Mouse (Mus musculus) neural tube, embryonic 12.5 days (tissue): ENCODE measurements at regions not wholly inside any gene's neighbourhood (a gene's known extent, or its start where the extent isn't known, plus 50 kb on each side); places are given as distances from the start of the nearest gene placed in this dataset.

ENCODE experiments used
- ATAC-seq: fragments of 200-750 bp; cut with Nextera tagmentation; 2 replicates; pipeline ENCODE4 v1.8.0; 2017; ENCODE audit warnings: low read depth, mild to moderate bottlenecking, moderate TSS enrichment, moderate library complexity; ENCODE audit not compliant: low FRiP score
- H3K27ac ChIP-seq: fragments of 300-500 bp; sonication (generic); 2 replicates; pipeline ENCODE4 v1.5.1; 2016
- H3K27me3 ChIP-seq: fragments of 300-500 bp; sonication (generic); replicated peaks from 2 replicates; pipeline ENCODE4 v1.6.1; 2016; ENCODE audit warnings: mild to moderate bottlenecking
- H3K36me3 ChIP-seq: fragments of 300-500 bp; sonication (generic); 2 replicates; pipeline ENCODE4 v1.6.1; 2016; ENCODE audit warnings: mild to moderate bottlenecking
- H3K4me1 ChIP-seq: fragments of 300-500 bp; sonication (generic); 2 replicates; pipeline ENCODE4 v1.6.1; 2016
- H3K4me2 ChIP-seq: fragments of 300-500 bp; sonication (generic); replicated peaks from 2 replicates; pipeline ENCODE4 v1.6.1; 2016; ENCODE audit warnings: mild to moderate bottlenecking
- H3K4me3 ChIP-seq: fragments of 300-500 bp; sonication (generic); 2 replicates; pipeline ENCODE4 v1.5.1; 2016
- H3K9ac ChIP-seq: fragments of 300-500 bp; sonication (generic); 2 replicates; pipeline ENCODE4 v1.6.1; 2016; ENCODE audit warnings: mild to moderate bottlenecking
- H3K9me3 ChIP-seq: fragments of 300-500 bp; sonication (generic); 2 replicates; pipeline ENCODE4 v1.6.1; 2016; ENCODE audit warnings: mild to moderate bottlenecking
- WGBS: fragments of 180-500 bp; shearing (Covaris S2); methylation state at CpG from one replicate; pipeline ENCODE4 v1.1.7; 2016; 5-methylcytosine and 5-hydroxymethylcytosine counted together

DNA sequence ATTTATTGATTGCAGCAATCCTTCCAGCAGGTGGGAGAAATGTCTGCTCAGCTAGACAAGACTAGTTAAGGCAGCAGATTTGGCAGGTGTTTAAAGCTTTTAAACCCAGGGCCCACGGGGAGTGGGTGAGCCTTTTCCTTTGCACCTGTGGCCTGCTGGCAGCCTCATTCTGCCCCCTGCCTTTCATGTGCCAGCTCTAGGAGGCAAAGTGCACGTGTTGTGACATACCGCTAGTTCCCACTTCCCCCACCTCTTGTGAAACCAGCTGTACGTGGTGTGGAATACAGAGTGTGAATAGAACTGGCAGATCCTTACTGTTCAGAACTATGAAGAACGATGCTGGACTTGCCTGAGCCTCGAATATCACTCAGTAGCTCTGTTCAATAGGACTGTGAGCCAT, 292.6 kb upstream of the Mmadhc start:
- no peaks in the 10 kb centered on the region for H3K36me3 ChIP-seq
- H3K9ac ChIP-seq, result no peak overlapping the region
- H3K4me1 ChIP-seq, result no peaks in the 10 kb centered on the region
- no peaks in the 10 kb centered on the region for H3K9me3 ChIP-seq
- WGBS, result 77% methylated on average over 6 of the region's 6 CpGs
- H3K27me3 ChIP-seq, result no peaks in the 10 kb centered on the region
- H3K4me3 ChIP-seq, result no peak overlapping the region
- ATAC-seq, result no peak
- no peak overlapping the region for H3K4me2 ChIP-seq
- H3K27ac ChIP-seq, result no peak overlapping the region

DNA sequence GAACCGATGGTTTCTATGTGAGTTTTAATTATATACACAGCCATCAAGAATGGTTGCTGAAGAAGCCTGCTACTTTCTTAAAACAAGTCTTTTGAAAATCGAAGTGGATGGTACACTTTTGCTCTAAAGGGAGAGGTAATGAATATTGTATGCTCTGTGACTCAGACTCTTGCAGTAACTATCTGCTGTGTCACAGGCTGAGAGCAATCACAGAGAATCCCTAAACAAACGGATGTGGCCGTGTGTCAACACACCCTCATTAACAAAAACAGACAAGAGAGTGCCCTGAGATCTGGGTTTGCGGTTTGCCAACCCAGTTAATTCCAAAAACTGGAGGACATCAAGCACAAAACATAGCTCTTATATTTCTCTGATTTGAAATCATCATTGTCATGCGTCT, 292.1 kb upstream of the Mmadhc start:
- Histone ChIP-seq H3K27me3 (no peaks in the 10 kb centered on the region), H3K9ac (no peak overlapping the region), H3K36me3 (no peaks in the 10 kb centered on the region), H3K4me3 (no peak overlapping the region), H3K27ac (no peak overlapping the region), H3K9me3 (no peaks in the 10 kb centered on the region), H3K4me2 (no peak overlapping the region), H3K4me1 (no peaks in the 10 kb centered on the region)
- ATAC-seq, result no peak
- WGBS, result 84% methylated on average over 6 of the region's 6 CpGs

DNA sequence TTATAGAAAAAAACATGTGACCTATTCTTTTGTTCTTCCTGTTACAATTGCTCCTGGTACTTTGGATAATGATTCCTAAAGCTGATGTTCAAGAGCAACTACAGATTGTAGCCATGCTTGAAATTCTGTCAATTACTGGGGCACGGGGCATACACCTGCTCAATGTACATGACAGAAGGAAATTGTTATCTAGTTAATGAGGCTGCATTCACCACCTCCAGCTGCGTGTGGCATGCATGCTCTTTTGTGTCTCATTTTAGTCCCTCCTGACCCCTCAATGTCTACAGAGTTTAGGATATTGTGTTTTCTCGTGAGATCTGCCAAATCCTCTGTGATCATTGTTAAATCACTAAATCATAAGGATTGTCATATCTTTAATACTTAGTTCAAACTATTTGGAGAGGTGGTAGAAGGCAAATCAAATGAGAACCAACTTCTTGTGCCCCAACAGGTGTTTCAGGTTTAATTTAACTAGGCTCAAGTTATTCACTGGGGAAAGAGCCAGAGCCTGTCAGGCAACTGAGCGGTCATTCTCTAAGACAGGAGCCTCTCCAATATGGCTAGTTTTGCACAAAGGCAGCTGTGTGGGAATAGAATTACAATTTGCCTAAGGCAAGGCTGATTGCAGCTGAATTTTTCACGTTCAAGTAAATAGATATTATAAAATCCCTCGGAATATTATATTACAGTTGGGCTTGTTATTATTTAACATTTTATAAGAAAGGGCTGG, 289.9 kb upstream of the Mmadhc start:
- no peaks in the 10 kb centered on the region for H3K27me3 ChIP-seq
- no peak for ATAC-seq
- no peak overlapping the region for H3K27ac ChIP-seq
- 63% methylated on average over 6 of the region's 6 CpGs for WGBS
- H3K36me3 ChIP-seq, result no peaks in the 10 kb centered on the region
- no peaks in the 10 kb centered on the region for H3K9me3 ChIP-seq
- H3K4me1 ChIP-seq, result no peaks in the 10 kb centered on the region
- H3K4me3 ChIP-seq, result no peak overlapping the region
- no peak overlapping the region for H3K9ac ChIP-seq
- no peak overlapping the region for H3K4me2 ChIP-seq

DNA sequence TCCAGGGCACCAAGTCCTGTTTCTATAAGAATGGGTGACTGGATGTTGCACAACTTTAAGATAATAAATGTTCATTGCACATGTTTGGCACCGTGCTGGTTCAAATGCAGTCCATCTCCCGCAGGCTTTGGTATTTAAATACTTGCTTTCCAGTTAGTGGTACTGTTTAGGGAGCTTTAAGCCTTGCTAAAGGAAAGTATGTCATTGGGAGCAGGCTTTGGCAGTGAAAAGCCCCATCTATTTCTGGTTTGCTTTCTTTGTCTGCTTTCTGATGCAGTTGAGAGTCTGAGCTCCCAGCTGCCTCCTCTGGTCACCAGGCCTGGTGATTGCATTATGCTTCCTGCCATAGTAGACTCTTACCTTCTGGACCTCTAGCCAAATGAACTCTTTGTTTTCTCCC, 283.0 kb upstream of the Mmadhc start:
- ATAC-seq, result no peak
- no peak overlapping the region for H3K4me3 ChIP-seq
- H3K4me1 ChIP-seq, result no peaks in the 10 kb centered on the region
- no peaks in the 10 kb centered on the region for H3K27me3 ChIP-seq
- no peak overlapping the region for H3K27ac ChIP-seq
- no peaks in the 10 kb centered on the region for H3K9me3 ChIP-seq
- no peaks in the 10 kb centered on the region for H3K36me3 ChIP-seq
- WGBS, result 87% methylated on average over 2 of the region's 2 CpGs
- H3K9ac ChIP-seq, result no peak overlapping the region
- no peak overlapping the region for H3K4me2 ChIP-seq

DNA sequence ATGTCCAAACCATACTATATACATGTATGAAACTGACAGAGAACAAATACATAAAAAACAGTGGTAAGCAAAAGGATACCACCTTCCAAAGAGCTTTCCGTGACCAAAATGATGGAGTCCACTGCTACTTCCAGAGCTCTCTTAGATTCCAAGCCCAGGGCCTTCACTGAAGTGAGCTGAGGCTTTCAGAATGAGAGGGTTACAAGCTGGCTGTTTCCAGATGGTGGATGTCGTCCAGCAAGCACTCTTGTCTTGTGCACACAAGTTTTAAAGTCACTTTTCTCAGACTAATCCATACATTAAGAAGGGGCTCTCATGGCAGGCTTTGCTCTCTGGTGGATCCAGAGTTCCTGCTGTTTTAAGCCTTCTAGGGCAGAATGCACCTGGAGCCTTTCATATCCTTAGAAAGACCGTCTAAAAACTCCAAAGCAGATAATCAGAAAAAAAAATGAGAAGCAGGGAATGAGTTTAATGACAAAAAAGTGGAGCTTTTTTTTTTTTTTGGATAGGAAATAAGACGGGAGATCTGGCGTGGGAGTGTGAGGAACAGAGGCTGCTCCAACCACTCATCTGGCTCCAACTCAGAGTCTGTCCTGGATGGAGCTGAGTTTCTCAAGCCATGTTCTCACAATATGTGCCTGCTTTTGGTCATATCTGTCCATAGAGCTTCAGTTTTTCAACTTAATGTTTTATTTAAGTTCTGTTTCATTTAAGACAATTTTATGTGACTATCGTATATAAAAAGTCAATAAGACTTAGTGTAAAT, 281.9 kb upstream of the Mmadhc start:
- Histone ChIP-seq H3K27ac (no peak overlapping the region), H3K9ac (no peak overlapping the region), H3K4me3 (no peak overlapping the region), H3K4me2 (no peak overlapping the region), H3K36me3 (no peaks in the 10 kb centered on the region), H3K9me3 (no peaks in the 10 kb centered on the region), H3K27me3 (no peaks in the 10 kb centered on the region), H3K4me1 (no peaks in the 10 kb centered on the region)
- ATAC-seq, result no peak
- 83% methylated on average over 6 of the region's 6 CpGs for WGBS

DNA sequence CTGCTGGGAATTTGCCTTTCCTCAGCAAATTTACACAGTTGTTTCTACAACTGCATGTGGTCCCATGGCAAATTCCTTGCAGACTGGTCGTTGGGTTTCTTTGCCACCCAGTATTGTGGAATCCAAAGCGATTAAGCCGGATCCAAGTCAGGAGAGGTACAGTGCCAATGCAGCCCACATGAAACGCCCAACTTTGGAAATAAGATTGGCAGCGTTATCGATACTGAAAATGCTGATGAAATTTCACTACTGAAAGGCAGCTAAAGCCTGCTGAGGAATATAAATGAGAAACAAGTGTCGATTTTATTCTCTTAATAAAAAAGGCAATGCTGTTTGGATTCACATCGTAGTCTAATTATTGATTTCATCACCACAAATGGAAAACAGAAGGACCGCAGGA, 281.1 kb upstream of the Mmadhc start:
- Histone ChIP-seq H3K4me1 (no peaks in the 10 kb centered on the region), H3K27me3 (no peaks in the 10 kb centered on the region), H3K9me3 (no peaks in the 10 kb centered on the region), H3K27ac (no peak overlapping the region), H3K4me3 (no peak overlapping the region), H3K9ac (no peak overlapping the region), H3K36me3 (no peaks in the 10 kb centered on the region), H3K4me2 (no peak overlapping the region)
- WGBS, result 91% methylated on average over 9 of the region's 9 CpGs
- ATAC-seq, result no peak

DNA sequence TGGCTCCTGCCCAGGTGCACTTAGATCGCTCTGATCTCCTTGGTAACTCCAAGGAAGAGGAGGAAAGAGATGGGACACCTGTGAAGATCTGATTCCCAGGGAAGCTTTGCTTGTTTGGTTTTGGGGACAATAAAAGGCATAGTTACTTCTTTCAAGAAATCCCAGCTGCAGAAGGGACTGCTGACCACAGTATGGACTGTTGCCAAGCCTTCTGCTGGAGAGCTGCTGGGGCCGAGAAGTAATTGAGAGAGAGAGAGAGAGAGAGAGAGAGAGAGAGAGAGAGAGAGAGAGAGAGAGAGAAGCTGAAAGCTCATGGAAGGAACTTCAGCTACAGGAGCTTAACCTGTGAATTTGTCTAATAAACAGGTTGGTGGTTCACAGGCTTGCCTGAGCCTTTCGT, 276.9 kb upstream of the Mmadhc start:
- peaks cover 8% of the 10 kb centered on the region; the same call in 1 of the 2 replicates for H3K4me1 ChIP-seq
- no peak for ATAC-seq
- H3K4me2 ChIP-seq, result no peak overlapping the region
- no peaks in the 10 kb centered on the region for H3K9me3 ChIP-seq
- no peak overlapping the region for H3K27ac ChIP-seq
- no peaks in the 10 kb centered on the region for H3K27me3 ChIP-seq
- H3K4me3 ChIP-seq, result no peak overlapping the region
- H3K36me3 ChIP-seq, result no peaks in the 10 kb centered on the region
- 72% methylated on average over 3 of the region's 3 CpGs for WGBS
- no peak overlapping the region for H3K9ac ChIP-seq

DNA sequence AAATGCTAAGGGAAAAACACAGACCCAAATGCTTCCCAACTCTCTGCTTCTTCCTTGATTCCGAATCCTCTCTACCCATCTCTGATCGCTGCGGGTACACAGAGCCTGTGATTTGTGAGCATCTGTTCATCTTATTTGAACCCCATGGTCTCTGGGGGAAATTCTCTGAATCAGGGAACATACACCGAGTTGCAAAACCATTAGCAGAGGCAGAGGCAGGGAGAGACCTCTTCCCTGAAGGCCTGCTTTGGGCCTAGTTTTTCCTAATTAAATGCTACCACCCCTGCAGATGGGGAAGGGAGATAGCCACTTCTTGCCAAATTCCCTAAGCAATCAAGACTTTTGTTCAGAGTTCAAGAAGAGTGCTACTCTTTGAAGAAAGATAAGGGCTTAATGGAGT, 274.4 kb upstream of the Mmadhc start:
- Histone ChIP-seq H3K27ac (no peak overlapping the region), H3K27me3 (no peaks in the 10 kb centered on the region), H3K9me3 (no peaks in the 10 kb centered on the region), H3K4me1 (peaks cover 8% of the 10 kb centered on the region; the same call in 1 of the 2 replicates), H3K4me2 (no peak overlapping the region), H3K36me3 (no peaks in the 10 kb centered on the region), H3K4me3 (no peak overlapping the region), H3K9ac (no peak overlapping the region)
- no peak for ATAC-seq
- WGBS, result 62% methylated on average over 4 of the region's 4 CpGs

DNA sequence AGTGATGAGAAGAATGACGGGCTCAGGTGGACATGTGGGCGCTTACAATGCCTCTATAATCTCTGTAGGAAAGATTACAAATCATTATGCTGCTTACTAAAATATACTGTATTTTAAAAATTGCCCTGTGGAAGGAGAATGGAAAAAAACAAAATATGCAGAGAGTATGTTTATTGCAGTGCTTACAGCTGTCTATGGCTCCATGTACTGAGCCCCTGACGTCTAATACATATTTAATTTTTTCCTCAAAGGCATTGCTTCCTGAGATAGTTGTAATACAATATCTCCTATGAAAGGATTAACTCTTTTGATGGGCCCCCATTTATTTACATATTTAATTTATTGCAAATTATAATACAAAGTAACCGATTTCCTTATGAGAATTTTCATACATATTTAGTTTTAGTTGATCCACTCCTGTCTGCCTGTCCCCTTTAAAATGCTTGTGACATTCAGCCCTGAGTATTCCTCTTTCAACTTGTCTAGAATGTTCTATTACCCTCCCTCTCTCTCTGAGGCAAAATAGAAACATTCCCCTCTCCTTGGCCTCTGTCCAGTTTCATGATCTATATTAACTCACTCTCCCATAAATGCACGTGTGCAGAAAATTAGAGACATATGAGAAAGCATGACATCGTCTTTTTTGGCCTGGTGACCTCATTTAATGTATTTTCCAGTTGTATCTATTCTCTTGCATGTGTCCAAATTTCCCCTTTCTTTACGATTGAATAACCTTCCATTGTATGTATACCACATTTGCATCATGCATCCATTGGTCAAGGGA, 273.1 kb upstream of the Mmadhc start:
- Histone ChIP-seq H3K27me3 (no peaks in the 10 kb centered on the region), H3K4me2 (no peak overlapping the region), H3K9ac (no peak overlapping the region), H3K4me3 (no peak overlapping the region), H3K27ac (no peak overlapping the region), H3K4me1 (peaks cover 8% of the 10 kb centered on the region; the same call in 1 of the 2 replicates), H3K9me3 (no peaks in the 10 kb centered on the region), H3K36me3 (no peaks in the 10 kb centered on the region)
- 74% methylated on average over 7 of the region's 7 CpGs for WGBS
- ATAC-seq, result no peak

DNA sequence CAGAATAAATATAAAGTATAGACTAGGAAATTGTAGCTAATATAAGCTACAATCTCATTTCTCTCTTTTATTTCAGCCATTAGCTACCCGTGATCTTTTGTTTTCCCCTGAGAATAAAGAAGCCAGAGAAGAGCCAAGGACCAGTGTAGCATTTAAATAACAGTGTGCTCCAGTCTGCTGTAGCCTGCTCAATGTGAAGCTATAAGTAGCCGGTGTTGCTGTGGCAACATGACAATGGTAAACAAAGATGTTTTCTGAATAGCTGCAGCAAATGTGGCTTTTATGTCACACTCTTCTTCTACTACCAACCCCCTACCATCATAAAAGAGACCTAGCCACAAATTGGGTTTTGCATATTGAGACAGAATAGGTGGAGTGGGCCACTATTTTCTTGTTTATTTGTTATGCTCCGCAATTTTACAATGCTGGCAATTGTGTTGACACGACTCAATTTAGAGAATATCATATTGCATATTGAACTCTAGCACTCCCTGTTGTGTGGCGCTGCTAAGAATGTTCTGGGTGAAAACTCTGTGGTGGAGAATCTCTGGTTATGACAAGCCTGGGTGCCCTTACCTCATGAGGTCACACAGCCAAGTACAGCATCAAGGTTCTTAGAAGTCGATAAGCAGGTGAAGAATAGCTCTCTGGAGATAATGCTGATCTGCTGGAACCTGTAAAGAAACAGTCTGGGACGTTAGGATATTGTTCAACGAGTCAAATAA, 272.3 kb upstream of the Mmadhc start:
- 59% methylated on average over 8 of the region's 8 CpGs for WGBS
- peak; percentile 77; the same call in 1 of the 2 replicates for ATAC-seq

DNA sequence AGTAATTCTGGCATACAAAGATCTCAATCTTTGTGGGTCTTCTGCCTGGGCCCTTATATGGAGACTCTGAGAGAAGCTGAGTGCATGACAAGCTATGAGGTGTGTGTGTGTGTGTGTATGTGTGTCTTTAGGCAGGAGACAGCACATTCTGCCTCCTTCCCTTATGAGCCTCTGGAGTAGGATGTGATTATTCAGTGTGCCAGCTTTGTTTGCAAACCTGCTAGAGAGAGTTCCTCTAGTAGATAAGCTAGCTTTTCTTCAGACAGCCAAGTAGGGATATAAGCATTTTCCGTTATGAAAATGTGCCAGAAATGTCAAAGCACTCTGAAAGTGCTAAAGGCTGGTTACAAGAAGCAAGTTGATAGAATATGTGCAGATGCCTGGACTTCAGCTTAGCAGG, 270.9 kb upstream of the Mmadhc start:
- Histone ChIP-seq H3K4me2 (no peak overlapping the region), H3K27ac (no peak overlapping the region), H3K9ac (no peak overlapping the region), H3K36me3 (no peaks in the 10 kb centered on the region), H3K4me3 (no peak overlapping the region), H3K27me3 (no peaks in the 10 kb centered on the region), H3K9me3 (no peaks in the 10 kb centered on the region), H3K4me1 (peaks cover 8% of the 10 kb centered on the region; the same call in 1 of the 2 replicates)
- 87% methylated on average over 1 of the region's 1 CpGs for WGBS
- ATAC-seq, result no peak

More for the DNA sequence above, 272.3 kb upstream of the Mmadhc start:
- Histone ChIP-seq H3K4me1 (peaks cover 8% of the 10 kb centered on the region; the same call in 1 of the 2 replicates), H3K4me2 (no peak overlapping the region), H3K9ac (no peak overlapping the region), H3K27me3 (no peaks in the 10 kb centered on the region), H3K27ac (no peak overlapping the region), H3K4me3 (no peak overlapping the region), H3K9me3 (no peaks in the 10 kb centered on the region), H3K36me3 (no peaks in the 10 kb centered on the region)

DNA sequence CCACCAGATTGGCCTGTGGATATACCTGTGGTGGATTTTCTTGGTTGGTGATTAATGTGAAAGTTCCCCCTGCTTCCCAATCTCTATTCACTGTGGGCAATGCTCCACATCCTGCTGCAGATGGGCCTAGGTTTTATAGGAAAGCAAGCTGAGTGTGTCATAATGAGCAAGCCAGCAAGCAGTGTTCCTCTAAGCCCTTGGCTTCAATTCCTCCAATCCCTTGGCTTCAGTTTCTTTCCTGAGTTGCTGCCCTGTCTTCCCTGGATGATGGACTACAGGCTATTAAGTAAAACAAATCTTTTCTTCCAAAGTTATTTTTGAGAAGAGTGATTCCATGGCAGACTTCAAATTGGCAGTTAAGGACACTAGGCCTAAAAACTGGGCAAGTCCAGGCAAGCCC, 257.4 kb upstream of the Mmadhc start:
- no peak for ATAC-seq
- Histone ChIP-seq H3K27ac (no peak overlapping the region), H3K9ac (no peak overlapping the region), H3K9me3 (no peaks in the 10 kb centered on the region), H3K36me3 (no peaks in the 10 kb centered on the region), H3K4me3 (no peak overlapping the region), H3K4me2 (no peak overlapping the region), H3K4me1 (no peaks in the 10 kb centered on the region), H3K27me3 (no peaks in the 10 kb centered on the region)
